In the genomic region with DNA sequence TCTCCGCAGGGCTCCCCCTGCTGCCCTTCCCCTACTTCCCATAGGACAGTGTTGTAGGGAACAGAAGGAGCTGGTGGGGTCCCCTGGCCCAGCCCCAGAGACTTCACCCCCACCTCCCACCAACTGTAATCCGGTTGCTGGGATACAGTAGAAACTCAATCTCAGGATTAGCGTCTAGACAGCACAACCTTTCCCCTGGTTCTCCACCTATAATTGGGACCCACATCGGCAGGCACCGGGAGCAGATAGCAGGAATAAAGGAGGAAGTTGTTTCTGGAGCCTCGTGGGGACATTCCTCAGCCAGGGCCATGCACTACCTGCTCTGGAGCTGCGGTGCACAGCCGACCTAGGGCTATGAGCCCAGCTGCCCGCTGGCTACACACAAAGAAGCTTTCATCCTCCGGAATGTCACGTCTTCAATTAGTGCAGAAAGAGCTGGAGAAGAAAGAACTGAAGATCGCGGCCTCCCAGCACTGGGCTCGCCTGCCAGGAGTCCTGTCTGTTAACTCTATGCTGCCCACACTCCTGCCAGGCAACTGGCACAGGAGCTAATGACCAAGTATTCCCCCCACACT, we compare ENCODE assay signal across 9 mouse cellular contexts. TPM values are rescaled to one million over a fixed set of nuclear protein-coding genes. Genes with fewer than 3 reads are reported as not detected.
A peak's percentile ranks its signal among the peaks of the same experiment; 100 is the strongest.
DNase-seq lines count a peak whose midpoint lies in the region; ATAC-seq lines count a peak whose summit lies in the region.
"Had no signal": no experiment of that assay in that cellular context is flagged by ENCODE, and none has a peak within 500 bp of the region (broad histone marks: within the 10 kb centered on the region; RNA-seq: fewer than 3 reads in every experiment).

No protein-coding gene starts in this region.

- peaks cover 76% of the 10 kb centered on the region for H3K4me1 ChIP-seq in heart, embryonic 13.5 days
- H3K4me1 ChIP-seq in forebrain, embryonic 10.5 days: peaks cover 83% of the 10 kb centered on the region
- peaks cover 85% of the 10 kb centered on the region for H3K4me1 ChIP-seq in kidney, embryonic 15.5 days
- H3K4me1 ChIP-seq in neural tube, embryonic 12.5 days: peaks cover 28% of the 10 kb centered on the region

- whole genome bisulfite sequencing in heart, embryonic 13.5 days: 11% methylated on average over 14 of the region's 14 CpGs
- 2% methylated on average over 14 of the region's 14 CpGs for WGBS in forebrain, embryonic 10.5 days
- 7% methylated on average over 14 of the region's 14 CpGs for WGBS in kidney, embryonic 15.5 days
- 3% methylated on average over 14 of the region's 14 CpGs for WGBS in neural tube, embryonic 12.5 days

- H3K4me2 ChIP-seq in heart, embryonic 13.5 days: peak overlapping the region; percentile 56
- peak overlapping the region; percentile 37 for H3K4me2 ChIP-seq in kidney, embryonic 15.5 days
- peak overlapping the region; percentile 52 for H3K4me2 ChIP-seq in neural tube, embryonic 12.5 days (replicated peaks)

- no peaks in the 10 kb centered on the region for H3K9me3 ChIP-seq in heart, embryonic 13.5 days
- H3K9me3 ChIP-seq in forebrain, embryonic 10.5 days: no peaks in the 10 kb centered on the region
- H3K9me3 ChIP-seq in kidney, embryonic 15.5 days (replicated peaks): no peaks in the 10 kb centered on the region
- no peaks in the 10 kb centered on the region for H3K9me3 ChIP-seq in neural tube, embryonic 12.5 days

- DNase-seq in heart, adult 18-20 months: no peak
- DNase-seq in forebrain, embryonic 10.5 days (ENCODE audit: extremely low spot score, low spot score): peak; percentile 77
- DNase-seq in layer of hippocampus, adult 9-11 months: no peak
- DNase-seq in urinary bladder, postnatal 4 days (ENCODE audit: low spot score in 2 of 2): no peak
- DNase-seq in spleen, adult 12 weeks (ENCODE audit: low spot score): no peak
- DNase-seq: right cerebral cortex, postnatal 4 days had no signal

- no peaks in the 10 kb centered on the region for H3K27me3 ChIP-seq in heart, embryonic 13.5 days (replicated peaks)
- H3K27me3 ChIP-seq in forebrain, embryonic 10.5 days (ENCODE audit: poor library complexity, severe bottlenecking): no peaks in the 10 kb centered on the region
- H3K27me3 ChIP-seq in kidney, embryonic 15.5 days: no peaks in the 10 kb centered on the region
- no peaks in the 10 kb centered on the region for H3K27me3 ChIP-seq in neural tube, embryonic 12.5 days (replicated peaks)

- peak overlapping the region; percentile 25; the same call in 1 of the 2 replicates for H3K4me3 ChIP-seq in heart, embryonic 13.5 days
- peak overlapping the region; percentile 26 for H3K4me3 ChIP-seq in forebrain, embryonic 10.5 days
- no peak overlapping the region; the same call in 1 of the 2 replicates for H3K4me3 ChIP-seq in kidney, embryonic 15.5 days (replicated peaks)
- 0 out of 2 replicates have a peak overlapping the region, but pooled peaks have one; percentile 1 for H3K4me3 ChIP-seq in neural tube, embryonic 12.5 days

- 0 out of 2 replicates have a peak, but pooled peaks cover 9% of the 10 kb centered on the region for H3K36me3 ChIP-seq in heart, embryonic 13.5 days
- peaks cover 9% of the 10 kb centered on the region for H3K36me3 ChIP-seq in forebrain, embryonic 10.5 days (replicated peaks)
- no peaks in the 10 kb centered on the region for H3K36me3 ChIP-seq in kidney, embryonic 15.5 days
- no peaks in the 10 kb centered on the region for H3K36me3 ChIP-seq in neural tube, embryonic 12.5 days

- peak overlapping the region; percentile 71 for H3K27ac ChIP-seq in heart, embryonic 13.5 days (replicated peaks)
- peak overlapping the region; percentile 90 for H3K27ac ChIP-seq in forebrain, embryonic 10.5 days
- peak overlapping the region; percentile 96 for H3K27ac ChIP-seq in kidney, embryonic 15.5 days
- H3K27ac ChIP-seq in neural tube, embryonic 12.5 days: no peak overlapping the region

- ATAC-seq in heart, embryonic 13.5 days (ENCODE audit: extremely low read depth, insufficient number of reproducible peaks, low FRiP score, low TSS enrichment): no peak
- 0 out of 2 replicates have a peak, but pooled peaks have one; percentile 8 for ATAC-seq in kidney, embryonic 15.5 days (replicated peaks; ENCODE audit: low FRiP score)
- peak; percentile 45 for ATAC-seq in neural tube, embryonic 12.5 days (ENCODE audit: low FRiP score, low read depth)

- peak overlapping the region; percentile 58 for H3K9ac ChIP-seq in heart, embryonic 13.5 days
- H3K9ac ChIP-seq in kidney, embryonic 15.5 days: no peak overlapping the region
- H3K9ac ChIP-seq in neural tube, embryonic 12.5 days: no peak overlapping the region; the same call in 1 of the 2 replicates

RNA-seq across cellular contexts. Expression of a gene that starts 15.3 kb away (rescaled TPM):
- 143 and 155 TPM in 2 replicates for polyA plus RNA-seq in heart, embryonic 13.5 days (2015; fragmentation: Nextera tagmentation; extraction: Ambion mirVana)
- total RNA-seq in heart, adult 18-20 months (2021): 1 to 10 TPM; 7.9 to 8.5 TPM
- 147 and 152 TPM in 2 replicates for polyA plus RNA-seq in forebrain, embryonic 10.5 days (2016; fragmentation: Nextera tagmentation; extraction: Ambion mirVana)
- polyA plus RNA-seq in kidney, embryonic 15.5 days (2015; fragmentation: Nextera tagmentation; extraction: Ambion mirVana): 195 and 206 TPM in 2 replicates
- 106 and 107 TPM in 2 replicates for polyA plus RNA-seq in neural tube, embryonic 12.5 days (2016; fragmentation: Nextera tagmentation; extraction: Ambion mirVana)
